ENCODE assay signal across 10 mouse cellular contexts in the genomic region with DNA sequence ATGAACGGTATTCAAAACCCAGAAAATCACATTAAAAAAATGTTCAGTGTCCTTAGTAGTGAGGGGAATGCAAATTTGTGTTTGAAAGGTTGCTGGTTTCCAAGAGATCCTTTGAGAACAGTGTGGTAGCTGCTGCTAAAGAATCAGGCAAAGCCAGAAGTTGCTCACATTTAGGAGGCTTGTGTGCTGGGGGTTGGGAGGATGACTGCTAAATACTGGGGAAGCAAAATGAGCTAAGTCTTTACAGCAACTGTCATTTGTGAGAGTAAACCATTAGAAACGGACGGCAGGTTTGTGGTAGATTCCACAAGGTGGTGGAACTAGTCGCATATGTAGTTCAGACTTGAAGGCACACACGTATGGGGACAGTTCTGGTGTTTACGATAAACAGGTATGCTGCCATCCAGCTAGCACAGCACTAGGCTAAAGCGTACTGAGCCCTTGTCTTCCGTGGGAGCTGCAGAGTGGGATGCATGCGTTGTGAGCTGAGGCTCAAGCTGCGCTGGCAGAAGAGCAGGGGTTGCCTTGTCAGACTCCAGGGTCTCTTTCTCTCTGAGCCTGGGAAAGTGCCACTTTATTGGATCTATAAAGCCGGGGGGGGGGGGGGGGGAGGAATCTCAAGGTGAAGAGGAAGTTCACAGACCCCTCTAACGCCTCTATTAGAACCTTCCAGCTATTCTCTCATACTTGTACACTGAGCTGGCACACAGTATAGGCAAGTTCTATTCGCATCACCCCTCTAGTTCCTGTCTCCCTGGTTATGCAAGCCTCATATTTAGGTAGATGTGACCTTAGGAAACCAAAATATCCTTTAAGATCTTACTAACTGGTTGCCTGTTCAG. TPM values are rescaled to one million over a fixed set of nuclear protein-coding genes. Genes with fewer than 3 reads are reported as not detected.
DNase-seq lines count a peak whose midpoint lies in the region; ATAC-seq lines count a peak whose summit lies in the region.
"Had no signal": no experiment of that assay in that cellular context is flagged by ENCODE, and none has a peak within 500 bp of the region (broad histone marks: within the 10 kb centered on the region; RNA-seq: fewer than 3 reads in every experiment).

No protein-coding gene starts in this region.

- peak overlapping the region; percentile 92 for H3K27ac ChIP-seq in forebrain, embryonic 16.5 days (ENCODE audit: low read length)
- no peak overlapping the region for H3K27ac ChIP-seq in liver, embryonic 11.5 days (ENCODE audit: low read depth, low read length)
- H3K27ac ChIP-seq: limb, embryonic 10.5 days had no signal

- peak; percentile 69 for ATAC-seq in forebrain, embryonic 16.5 days
- ATAC-seq in liver, embryonic 11.5 days (replicated peaks; ENCODE audit: low FRiP score) = no peak

- WGBS in forebrain, embryonic 16.5 days = 5% methylated on average over 13 of the region's 13 CpGs
- 55% methylated on average over 12 of the region's 13 CpGs for WGBS in liver, embryonic 11.5 days

- H3K4me3 ChIP-seq in forebrain, embryonic 16.5 days (replicated peaks; ENCODE audit: low read length) = peak overlapping the region; percentile 17; the same call in 1 of the 2 replicates
- H3K4me3 ChIP-seq in liver, embryonic 11.5 days (ENCODE audit: low read depth, low read length) = no peak overlapping the region
- H3K4me3 ChIP-seq: limb, embryonic 10.5 days; megakaryocyte, embryonic 14.5 days had no signal

- no peaks in the 10 kb centered on the region for H3K9me3 ChIP-seq in forebrain, embryonic 16.5 days (ENCODE audit: control insufficient read depth, low read length)
- no peaks in the 10 kb centered on the region for H3K9me3 ChIP-seq in liver, embryonic 11.5 days (ENCODE audit: control insufficient read depth, low read length)
- H3K9me3 ChIP-seq: limb, embryonic 10.5 days had no signal

- no peaks in the 10 kb centered on the region for H3K36me3 ChIP-seq in forebrain, embryonic 16.5 days (ENCODE audit: control insufficient read depth, insufficient read depth)
- H3K36me3 ChIP-seq in liver, embryonic 11.5 days (ENCODE audit: control insufficient read depth, insufficient read depth, low read length) = no peaks in the 10 kb centered on the region
- H3K36me3 ChIP-seq: limb, embryonic 10.5 days had no signal

- DNase-seq in cerebellum, postnatal 14 days = peak; percentile 8 to 13
- DNase-seq in cerebellum, adult 8-10 months = no peak
- DNase-seq in layer of hippocampus, adult 9-11 months = peak; percentile 24
- peak; percentile 14 for DNase-seq in neural tube, embryonic 10.5 days (ENCODE audit: extremely low spot score, low spot score)
- no peak for DNase-seq in kidney, postnatal 10 days
- DNase-seq in liver, embryonic 11.5 days (ENCODE audit: low spot score) = no peak
- DNase-seq in adrenal gland, postnatal 10 days = no peak

- H3K9ac ChIP-seq in forebrain, embryonic 16.5 days (replicated peaks; ENCODE audit: low read depth, low read length) = peak overlapping the region; percentile 48; the same call in 1 of the 2 replicates
- H3K9ac ChIP-seq in liver, embryonic 11.5 days (ENCODE audit: low read depth, low read length) = no peak overlapping the region

- H3K4me1 ChIP-seq in forebrain, embryonic 16.5 days (replicated peaks; ENCODE audit: control insufficient read depth, insufficient read depth, low read length) = peaks cover 27% of the 10 kb centered on the region
- H3K4me1 ChIP-seq in liver, embryonic 11.5 days (replicated peaks; ENCODE audit: control insufficient read depth, insufficient read depth, low read length) = no peaks in the 10 kb centered on the region
- H3K4me1 ChIP-seq: megakaryocyte, embryonic 14.5 days had no signal

- H3K27me3 ChIP-seq in forebrain, embryonic 16.5 days (replicated peaks; ENCODE audit: control insufficient read depth, insufficient read depth, low read length) = no peaks in the 10 kb centered on the region
- no peaks in the 10 kb centered on the region for H3K27me3 ChIP-seq in liver, embryonic 11.5 days (replicated peaks; ENCODE audit: control insufficient read depth, insufficient read depth, low read length)
- H3K27me3 ChIP-seq: megakaryocyte, embryonic 14.5 days had no signal

- peak overlapping the region; percentile 51 for H3K4me2 ChIP-seq in forebrain, embryonic 16.5 days (ENCODE audit: low read length)
- no peak overlapping the region for H3K4me2 ChIP-seq in liver, embryonic 11.5 days

RNA-seq across cellular contexts. Expression of a gene that starts 1.2 kb away (rescaled TPM):
- polyA plus RNA-seq in forebrain, embryonic 16.5 days (2015; fragmentation: Nextera tagmentation; extraction: Ambion mirVana) = 1,407 and 1,717 TPM in 2 replicates
- 1.9 and 2.8 TPM in 2 replicates for polyA plus RNA-seq in liver, embryonic 11.5 days (2014; fragmentation: Nextera tagmentation; extraction: Ambion mirVana)
- 10 to 100 TPM; 12.0 to 15.9 TPM for total RNA-seq in adrenal gland, postnatal 10 days (2021)

RNA-seq across cellular contexts. Expression of a gene that starts 10.6 kb away (rescaled TPM):
- polyA plus RNA-seq in forebrain, embryonic 16.5 days (2015; fragmentation: Nextera tagmentation; extraction: Ambion mirVana) = 17.3 and 19.5 TPM in 2 replicates
- 9.0 and 13.4 TPM in 2 replicates for polyA plus RNA-seq in liver, embryonic 11.5 days (2014; fragmentation: Nextera tagmentation; extraction: Ambion mirVana)
- total RNA-seq in adrenal gland, postnatal 10 days (2021) = 10 to 100 TPM; 73.8 to 76.6 TPM

Comparison
In these comparisons a context has a peak if more than half of its experiments do, and no peak if none do; other contexts are left out.
1. DNase-seq: peak in cerebellum, postnatal 14 days (2 of 2), layer of hippocampus, adult 9-11 months (single experiment) and neural tube, embryonic 10.5 days (single experiment); none in cerebellum, adult 8-10 months (single experiment), kidney, postnatal 10 days (single experiment), liver, embryonic 11.5 days (single experiment) and adrenal gland, postnatal 10 days (single experiment).
2. RNA of a gene that starts 1.2 kb away (polyA plus RNA-seq): 1,407 to 1,717 TPM in forebrain, embryonic 16.5 days; 1.9 to 2.8 TPM in liver, embryonic 11.5 days; every median in the first group is over 100 times any median in the second.